Mouse (Mus musculus): ENCODE measurements around the gene Fmo2. TPM values are rescaled to one million over a fixed set of nuclear protein-coding genes. Genes with fewer than 3 reads are reported as not detected.

Gene Fmo2
- total and polyA plus RNA-seq, 3 experiments, result 17.9 to 52.9 (median 35.5) TPM

GRCm38 (mm10) chr1:162840211-162840610 lies 58.3 kb downstream of the Fmo2 start:
- WGBS, result 93% methylated on average over 9 of the region's 9 CpGs
- Histone ChIP-seq H3K27ac (no peak overlapping the region), H3K79me2 (replicated peaks; ENCODE audit: control insufficient read depth, insufficient read depth, low read length) (no peaks in the 10 kb centered on the region), H3K4me1 (ENCODE audit: control insufficient read depth, insufficient read depth, low read length) (no peaks in the 10 kb centered on the region), H3K9ac (ENCODE audit: low read depth, low read length) (no peak overlapping the region), H3K36me3 (ENCODE audit: control insufficient read depth, insufficient read depth, low read length) (peaks cover 2% of the 10 kb centered on the region), H3K27me3 (ENCODE audit: control insufficient read depth, insufficient read depth, low read length) (no peaks in the 10 kb centered on the region), H3K4me3 (no peak overlapping the region)
- TF ChIP-seq CTCF (IDR thresholded peaks at IDR 0.05), result no peak
- TF ChIP-seq POLR2A (IDR thresholded peaks at IDR 0.05; ENCODE audit: insufficient read depth, low read depth, low read length), result no peak
- TF ChIP-seq EP300 (IDR thresholded peaks at IDR 0.05; ENCODE audit: insufficient read depth, low read depth, low read length), result no peak
- intact Hi-C loops (cut with DNase I), result no loop called here
- DNase-seq, result no peak

DNA sequence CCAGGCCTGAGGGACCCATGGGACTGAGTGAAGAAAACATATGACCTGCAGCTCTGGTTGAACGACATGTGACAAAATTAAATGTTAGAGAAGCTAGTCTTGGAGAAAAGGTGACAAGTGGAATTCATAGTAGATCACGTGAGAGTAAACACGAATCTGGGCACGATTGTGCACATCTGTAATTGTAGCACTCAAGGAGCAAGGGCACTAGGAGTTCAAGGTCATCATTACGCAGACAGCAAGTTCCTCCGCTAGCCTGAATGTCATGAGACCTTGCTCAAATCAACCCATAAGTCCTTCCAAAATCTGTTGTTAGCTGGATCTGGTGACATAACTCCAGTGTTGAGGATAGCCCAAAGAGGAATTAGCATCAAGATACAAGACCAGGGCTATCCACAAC lies 59.5 kb downstream of the Fmo2 start:
- Histone ChIP-seq H3K36me3 (ENCODE audit: control insufficient read depth, insufficient read depth, low read length) (peaks cover 7% of the 10 kb centered on the region), H3K27ac (no peak overlapping the region), H3K27me3 (ENCODE audit: control insufficient read depth, insufficient read depth, low read length) (no peaks in the 10 kb centered on the region), H3K79me2 (replicated peaks; ENCODE audit: control insufficient read depth, insufficient read depth, low read length) (no peaks in the 10 kb centered on the region), H3K4me1 (ENCODE audit: control insufficient read depth, insufficient read depth, low read length) (no peaks in the 10 kb centered on the region), H3K9ac (ENCODE audit: low read depth, low read length) (no peak overlapping the region), H3K4me3 (no peak overlapping the region)
- no peak for DNase-seq
- intact Hi-C loops (cut with DNase I), result no loop called here
- TF ChIP-seq EP300 (IDR thresholded peaks at IDR 0.05; ENCODE audit: insufficient read depth, low read depth, low read length) (no peak), POLR2A (IDR thresholded peaks at IDR 0.05; ENCODE audit: insufficient read depth, low read depth, low read length) (no peak), CTCF (IDR thresholded peaks at IDR 0.05) (no peak)
- WGBS, result 91% methylated on average over 6 of the region's 6 CpGs

- intact Hi-C loops (cut with DNase I), result no loop called here
- H3K27me3 ChIP-seq (ENCODE audit: control insufficient read depth, insufficient read depth, low read length), result no peaks in the 10 kb centered on the region
- H3K9ac ChIP-seq (ENCODE audit: low read depth, low read length), result no peak overlapping the region
- H3K36me3 ChIP-seq (ENCODE audit: control insufficient read depth, insufficient read depth, low read length), result peaks cover 7% of the 10 kb centered on the region
- no peak for TF ChIP-seq CTCF (IDR thresholded peaks at IDR 0.05)
- no peak for TF ChIP-seq EP300 (IDR thresholded peaks at IDR 0.05; ENCODE audit: insufficient read depth, low read depth, low read length)
- no peak for TF ChIP-seq POLR2A (IDR thresholded peaks at IDR 0.05; ENCODE audit: insufficient read depth, low read depth, low read length)
- no peaks in the 10 kb centered on the region for H3K79me2 ChIP-seq (replicated peaks; ENCODE audit: control insufficient read depth, insufficient read depth, low read length)
- no peaks in the 10 kb centered on the region for H3K4me1 ChIP-seq (ENCODE audit: control insufficient read depth, insufficient read depth, low read length)
- DNase-seq, result no peak
- WGBS, result 56% methylated on average over 5 of the region's 5 CpGs
- no peak overlapping the region for H3K27ac ChIP-seq
- no peak overlapping the region for H3K4me3 ChIP-seq
Measured at GRCm38 (mm10) chr1:162834342-162834741, 64.2 kb downstream of the Fmo2 start.

DNA sequence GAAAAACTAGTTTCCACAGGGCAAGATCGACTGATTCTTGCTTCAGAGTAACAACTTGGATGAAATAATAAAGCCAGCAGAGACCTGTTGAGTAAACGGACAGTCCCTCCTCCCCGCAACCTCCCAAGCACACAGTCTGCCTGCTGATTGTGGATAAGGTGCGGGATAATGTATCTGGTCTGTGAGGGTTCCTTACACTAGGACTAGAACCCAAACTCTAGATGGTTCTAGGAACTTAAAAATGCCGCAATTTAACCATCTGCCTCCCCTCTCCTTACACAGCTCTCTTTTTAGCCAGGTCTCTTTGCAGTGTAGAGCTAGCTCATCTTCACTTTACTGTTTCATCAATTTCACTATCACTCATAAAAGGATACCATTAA lies 66.0 kb downstream of the Fmo2 start:
- no peak for DNase-seq
- Histone ChIP-seq H3K4me1 (ENCODE audit: control insufficient read depth, insufficient read depth, low read length) (no peaks in the 10 kb centered on the region), H3K79me2 (replicated peaks; ENCODE audit: control insufficient read depth, insufficient read depth, low read length) (no peaks in the 10 kb centered on the region), H3K36me3 (ENCODE audit: control insufficient read depth, insufficient read depth, low read length) (peaks cover 7% of the 10 kb centered on the region), H3K27me3 (ENCODE audit: control insufficient read depth, insufficient read depth, low read length) (no peaks in the 10 kb centered on the region), H3K27ac (no peak overlapping the region), H3K9ac (ENCODE audit: low read depth, low read length) (no peak overlapping the region), H3K4me3 (no peak overlapping the region)
- 72% methylated on average over 5 of the region's 5 CpGs for WGBS
- TF ChIP-seq CTCF (IDR thresholded peaks at IDR 0.05) (no peak), POLR2A (IDR thresholded peaks at IDR 0.05; ENCODE audit: insufficient read depth, low read depth, low read length) (no peak)
- intact Hi-C loops (cut with DNase I), result no loop called here

GRCm38 (mm10) chr1:162831838-162832573 lies 66.5 kb downstream of the Fmo2 start:
- H3K79me2 ChIP-seq (replicated peaks; ENCODE audit: control insufficient read depth, insufficient read depth, low read length), result no peaks in the 10 kb centered on the region
- intact Hi-C loops (cut with DNase I), result no loop called here
- 35% methylated on average over 5 of the region's 5 CpGs for WGBS
- no peak overlapping the region for H3K9ac ChIP-seq (ENCODE audit: low read depth, low read length)
- no peak for TF ChIP-seq EP300 (IDR thresholded peaks at IDR 0.05; ENCODE audit: insufficient read depth, low read depth, low read length)
- no peak for TF ChIP-seq CTCF (IDR thresholded peaks at IDR 0.05)
- TF ChIP-seq POLR2A (IDR thresholded peaks at IDR 0.05; ENCODE audit: insufficient read depth, low read depth, low read length), result no peak
- peaks cover 7% of the 10 kb centered on the region for H3K36me3 ChIP-seq (ENCODE audit: control insufficient read depth, insufficient read depth, low read length)
- no peak overlapping the region for H3K27ac ChIP-seq
- H3K4me3 ChIP-seq, result no peak overlapping the region
- no peaks in the 10 kb centered on the region for H3K4me1 ChIP-seq (ENCODE audit: control insufficient read depth, insufficient read depth, low read length)
- DNase-seq, result no peak
- no peaks in the 10 kb centered on the region for H3K27me3 ChIP-seq (ENCODE audit: control insufficient read depth, insufficient read depth, low read length)

Other genes with a start within 250 kb of the Fmo2 start
- gene Myocos, start 240.5 kb downstream of the Fmo2 start, total RNA-seq (2021), result not detected
- gene Myocos, start 240.5 kb downstream of the Fmo2 start, polyA plus RNA-seq (2012; rRNA removed), result not detected in 2 replicates
- 10 to 100 TPM; 71.7 to 72.0 TPM for gene Prrc2c, start 158.2 kb downstream of the Fmo2 start, total RNA-seq (2021)
- gene Prrc2c, start 158.2 kb downstream of the Fmo2 start, polyA plus RNA-seq (2012; rRNA removed), result 20.0 and 24.3 TPM in 2 replicates
- gene Fmo4, start 84.8 kb downstream of the Fmo2 start, total RNA-seq (2021), result under 1 TPM in 1 of 2 experiments, not detected in 1; 0.08 TPM
- 0.20 and 0.23 TPM in 2 replicates for gene Fmo4, start 84.8 kb downstream of the Fmo2 start, polyA plus RNA-seq (2012; rRNA removed)
- 10 to 100 TPM; 33.4 to 33.6 TPM for gene Fmo1, start 32.1 kb downstream of the Fmo2 start, total RNA-seq (2021)
- gene Fmo1, start 32.1 kb downstream of the Fmo2 start, polyA plus RNA-seq (2012; rRNA removed), result 41.4 and 43.1 TPM in 2 replicates
- gene Fmo6, start 38.8 kb upstream of the Fmo2 start, total RNA-seq (2021), result not detected
- 0.53 TPM in 1 of 2 replicates, not detected in the other for gene Fmo6, start 38.8 kb upstream of the Fmo2 start, polyA plus RNA-seq (2012; rRNA removed)
- gene Fmo3, start 85.8 kb upstream of the Fmo2 start, total RNA-seq (2021), result under 1 TPM in 1 of 2 experiments, not detected in 1; 0.16 TPM
- gene Fmo3, start 85.8 kb upstream of the Fmo2 start, polyA plus RNA-seq (2012; rRNA removed), result 0.32 and 2.9 TPM in 2 replicates
- not detected for gene Mroh9, start 186.9 kb upstream of the Fmo2 start, total RNA-seq (2021)
- not detected in 2 replicates for gene Mroh9, start 186.9 kb upstream of the Fmo2 start, polyA plus RNA-seq (2012; rRNA removed)

Measured in heart, adult 2 months (tissue).